17 mouse cellular contexts compared by ENCODE assay signal in genomic region chr7:31160763-31161162, GRCm38 (mm10). TPM values are rescaled to one million over a fixed set of nuclear protein-coding genes. Genes with fewer than 3 reads are reported as not detected.
DNase-seq lines count a peak whose midpoint lies in the region; ATAC-seq lines count a peak whose summit lies in the region.
"Had no signal": no experiment of that assay in that cellular context is flagged by ENCODE, and none has a peak within 500 bp of the region (broad histone marks: within the 10 kb centered on the region; RNA-seq: fewer than 3 reads in every experiment).

No protein-coding gene starts in this region.

- peaks cover 7% of the 10 kb centered on the region for H3K4me1 ChIP-seq in heart, embryonic 15.5 days (replicated peaks)
- H3K4me1 ChIP-seq: hindbrain, embryonic 15.5 days; neural tube, embryonic 13.5 days had no signal

- H3K4me2 ChIP-seq in heart, embryonic 15.5 days, result no peak overlapping the region
- H3K4me2 ChIP-seq: heart, embryonic 12.5 days; hindbrain, embryonic 15.5 days; midbrain, embryonic 11.5 days; neural tube, embryonic 13.5 days had no signal

- H3K4me3 ChIP-seq in heart, embryonic 15.5 days, result no peak overlapping the region
- H3K4me3 ChIP-seq: embryonic facial prominence, embryonic 10.5 days; forebrain, embryonic 10.5 days; heart, embryonic 12.5 days; hindbrain, embryonic 15.5 days; neural tube, embryonic 13.5 days had no signal

- no peaks in the 10 kb centered on the region for H3K27me3 ChIP-seq in heart, embryonic 15.5 days
- H3K27me3 ChIP-seq: heart, embryonic 12.5 days; hindbrain, embryonic 15.5 days; neural tube, embryonic 13.5 days; Patski had no signal

- 42% methylated on average over 5 of the region's 5 CpGs for WGBS in heart, embryonic 15.5 days

- H3K36me3 ChIP-seq in heart, embryonic 15.5 days, result no peaks in the 10 kb centered on the region
- H3K36me3 ChIP-seq: embryonic facial prominence, embryonic 10.5 days; forebrain, embryonic 10.5 days; heart, embryonic 12.5 days; hindbrain, embryonic 15.5 days; neural tube, embryonic 13.5 days had no signal

- no peaks in the 10 kb centered on the region for H3K9me3 ChIP-seq in heart, embryonic 15.5 days (replicated peaks)
- H3K9me3 ChIP-seq: embryonic facial prominence, embryonic 10.5 days; heart, embryonic 12.5 days; hindbrain, embryonic 15.5 days; neural tube, embryonic 13.5 days had no signal

- no peak for ATAC-seq in heart, embryonic 15.5 days (replicated peaks; ENCODE audit: insufficient number of reproducible peaks, insufficient read depth, low FRiP score, low read depth)
- peak; percentile 29; the same call in 1 of the 2 replicates for ATAC-seq in monocyte, adult 5-6 weeks (replicated peaks; ENCODE audit: insufficient number of reproducible peaks, low FRiP score, low TSS enrichment, poor library complexity, severe bottlenecking)
- ATAC-seq: Patski had no signal

- intact Hi-C loops in heart, postnatal 25 days (cut with DNase I), result no loop called here

- no peak for DNase-seq in heart, postnatal 25 days (ENCODE audit: low spot score)
- DNase-seq in CD4-positive, CD25-positive, alpha-beta regulatory T cell, adult 2 months (ENCODE audit: low read depth, low spot score), result peak; percentile 72
- DNase-seq in induced T-regulatory cell, adult 2 months (ENCODE audit: low read depth), result peak; percentile 82
- no peak for DNase-seq in urinary bladder, postnatal 25 days (ENCODE audit: low spot score)
- no peak for DNase-seq in urinary bladder, adult 2 months (ENCODE audit: low spot score)
- no peak for DNase-seq in left cerebral cortex, adult 11 months (ENCODE audit: low spot score)
- DNase-seq: adrenal gland, postnatal 25 days; kidney, postnatal 14 days had no signal

- 0 out of 2 replicates have a peak overlapping the region, but pooled peaks have one; percentile 3 for H3K27ac ChIP-seq in heart, embryonic 15.5 days
- H3K27ac ChIP-seq: embryonic facial prominence, embryonic 10.5 days; forebrain, embryonic 10.5 days; hindbrain, embryonic 15.5 days; neural tube, embryonic 13.5 days had no signal

- H3K9ac ChIP-seq in heart, embryonic 15.5 days, result no peak overlapping the region
- H3K9ac ChIP-seq: heart, embryonic 12.5 days; hindbrain, embryonic 15.5 days; neural tube, embryonic 13.5 days had no signal

RNA-seq across cellular contexts. Expression of gene Gramd1a, which starts 5.1 kb away (rescaled TPM):
- 41.4 and 56.8 TPM in 2 replicates for polyA plus RNA-seq in heart, embryonic 15.5 days (2015; fragmentation: Nextera tagmentation; extraction: Ambion mirVana)
- total RNA-seq in heart, postnatal 25 days (2021), result 10 to 100 TPM; 25.7 to 30.0 TPM
- total RNA-seq in monocyte, adult 5-6 weeks (2017), result 60.2 to 141 TPM (median 71.3 TPM) in 3 replicates
- polyA plus RNA-seq in urinary bladder, adult 2 months (2012; rRNA removed), result 49.4 and 60.1 TPM in 2 replicates

RNA-seq across cellular contexts. Expression of gene Scn1b, which starts 34.0 kb away (rescaled TPM):
- polyA plus RNA-seq in heart, embryonic 15.5 days (2015; fragmentation: Nextera tagmentation; extraction: Ambion mirVana), result 3.7 and 4.0 TPM in 2 replicates
- total RNA-seq in heart, postnatal 25 days (2021), result 10 to 100 TPM; 21.2 to 21.8 TPM
- total RNA-seq in monocyte, adult 5-6 weeks (2017), result 3.0 to 4.3 TPM (median 4.1 TPM) in 3 replicates
- polyA plus RNA-seq in urinary bladder, adult 2 months (2012; rRNA removed), result 49.1 and 54.5 TPM in 2 replicates

RNA-seq across cellular contexts. Expression of gene Hpn, which starts 45.7 kb away (rescaled TPM):
- 1.5 and 4.8 TPM in 2 replicates for polyA plus RNA-seq in heart, embryonic 15.5 days (2015; fragmentation: Nextera tagmentation; extraction: Ambion mirVana)
- total RNA-seq in heart, postnatal 25 days (2021), result 1 to 10 TPM; 2.1 to 3.4 TPM
- total RNA-seq in monocyte, adult 5-6 weeks (2017), result 0.49 to 1.9 TPM (median 0.57 TPM) in 3 replicates
- 2.2 and 2.7 TPM in 2 replicates for polyA plus RNA-seq in urinary bladder, adult 2 months (2012; rRNA removed)

Comparison
In these comparisons a context has a peak if more than half of its experiments do, and no peak if none do; other contexts are left out.
1. DNase-seq: peak in CD4-positive, CD25-positive, alpha-beta regulatory T cell, adult 2 months (single experiment) and induced T-regulatory cell, adult 2 months (single experiment); none in heart, postnatal 25 days (single experiment), urinary bladder, postnatal 25 days (single experiment), urinary bladder, adult 2 months (single experiment) and left cerebral cortex, adult 11 months (single experiment).